Mouse (Mus musculus) intestine, embryonic 14.5 days (tissue): ENCODE measurements around the gene Adamtsl1. TPM values are rescaled to one million over a fixed set of nuclear protein-coding genes. Genes with fewer than 3 reads are reported as not detected.

ENCODE experiments used
- ATAC-seq: fragments of 200-750 bp; cut with Nextera tagmentation; replicated peaks from 2 replicates; pipeline ENCODE4 v1.8.0; 2017; ENCODE audit warnings: low read depth, moderate number of reproducible peaks, moderate TSS enrichment, moderate library complexity; ENCODE audit not compliant: low FRiP score, low TSS enrichment
- DNase-seq: peaks from one replicate; pipeline ENCODE4 v3.0.0-alpha.2; 2018; ENCODE audit warnings: low spot score
- H3K27ac ChIP-seq: fragments of 300-500 bp; sonication (generic); 2 replicates; pipeline ENCODE4 v1.5.1; 2014; ENCODE audit warnings: low read depth, mild to moderate bottlenecking, control low read depth
- H3K27me3 ChIP-seq: fragments of 300-500 bp; sonication (generic); replicated peaks from 2 replicates; pipeline ENCODE4 v1.6.1; 2014; ENCODE audit warnings: low read length, control low read depth; ENCODE audit not compliant: control insufficient read depth, insufficient read depth
- H3K36me3 ChIP-seq: fragments of 300-500 bp; sonication (generic); 2 replicates; pipeline ENCODE4 v1.6.1; 2014; ENCODE audit warnings: low read length, control low read depth; ENCODE audit not compliant: control insufficient read depth, insufficient read depth
- H3K4me1 ChIP-seq: fragments of 300-500 bp; sonication (generic); replicated peaks from 2 replicates; pipeline ENCODE4 v1.6.1; 2014; ENCODE audit warnings: low read length, control low read depth, mixed read lengths; ENCODE audit not compliant: control insufficient read depth, insufficient read depth
- H3K4me2 ChIP-seq: fragments of 300-500 bp; sonication (generic); 2 replicates; pipeline ENCODE4 v1.6.1; 2014; ENCODE audit warnings: low read length
- H3K4me3 ChIP-seq: fragments of 300-500 bp; sonication (generic); 2 replicates; pipeline ENCODE4 v1.5.1; 2014; ENCODE audit warnings: low read depth, low read length, control low read depth, mixed read lengths
- H3K9ac ChIP-seq: fragments of 300-500 bp; sonication (generic); 2 replicates; pipeline ENCODE4 v1.6.1; 2014; ENCODE audit warnings: mild to moderate bottlenecking, low read length
- H3K9me3 ChIP-seq: fragments of 300-500 bp; sonication (generic); 2 replicates; pipeline ENCODE4 v1.6.1; 2016; ENCODE audit warnings: low read length, control low read depth; ENCODE audit not compliant: control insufficient read depth
- WGBS: fragments of 180-500 bp; shearing (Covaris S2); extraction: QIAGEN DNeasy Blood & Tissue Kit; methylation state at CpG from one replicate; pipeline ENCODE4 v1.1.7; 2014; 5-methylcytosine and 5-hydroxymethylcytosine counted together
- polyA plus RNA-seq: library from polyadenylated mRNA; unstranded; fragments of >200 nt; fragmentation: Nextera tagmentation; extraction: Ambion mirVana; gene quantifications from 2 replicates; pipeline ENCODE4 v1.2.1, GENCODE M21; 2014

Gene Adamtsl1
- polyA plus RNA-seq, 1 experiment from 2014 or later: 12.4 TPM

- DNase-seq (no peak), ATAC-seq (no peak)
- H3K9me3 ChIP-seq: no peaks in the 10 kb centered on the region
- H3K9ac ChIP-seq: no peak overlapping the region
- no peaks in the 10 kb centered on the region for H3K4me1 ChIP-seq
- no peaks in the 10 kb centered on the region for H3K36me3 ChIP-seq
- no peak overlapping the region for H3K4me3 ChIP-seq
- H3K27me3 ChIP-seq: no peaks in the 10 kb centered on the region
- H3K4me2 ChIP-seq: no peak overlapping the region
- H3K27ac ChIP-seq: no peak overlapping the region
Observed at GRCm38 (mm10) chr4:85594159-85594558, 80.2 kb downstream of the Adamtsl1 start.

- Histone ChIP-seq H3K9ac (no peak overlapping the region), H3K9me3 (no peaks in the 10 kb centered on the region), H3K36me3 (no peaks in the 10 kb centered on the region), H3K4me3 (no peak overlapping the region), H3K27me3 (no peaks in the 10 kb centered on the region), H3K4me1 (no peaks in the 10 kb centered on the region), H3K4me2 (no peak overlapping the region), H3K27ac (no peak overlapping the region)
- DNase-seq (no peak), ATAC-seq (no peak)
- WGBS: 90% methylated on average over 3 of the region's 3 CpGs
Observed at GRCm38 (mm10) chr4:85613331-85613730, 99.4 kb downstream of the Adamtsl1 start.

- Histone ChIP-seq H3K9ac (no peak overlapping the region), H3K27me3 (no peaks in the 10 kb centered on the region), H3K4me3 (no peak overlapping the region), H3K4me2 (no peak overlapping the region), H3K9me3 (no peaks in the 10 kb centered on the region), H3K36me3 (no peaks in the 10 kb centered on the region), H3K27ac (no peak overlapping the region), H3K4me1 (no peaks in the 10 kb centered on the region)
- DNase-seq (no peak), ATAC-seq (no peak)
- WGBS: 93% methylated on average over 5 of the region's 5 CpGs
Observed at GRCm38 (mm10) chr4:85618746-85619145, 104.8 kb downstream of the Adamtsl1 start.

GRCm38 (mm10) chr4:85619261-85619660 is 105.3 kb downstream of the Adamtsl1 start:
- ATAC-seq (no peak), DNase-seq (no peak)
- Histone ChIP-seq H3K9ac (no peak overlapping the region), H3K4me3 (no peak overlapping the region), H3K27ac (no peak overlapping the region), H3K4me2 (no peak overlapping the region), H3K4me1 (no peaks in the 10 kb centered on the region), H3K27me3 (no peaks in the 10 kb centered on the region), H3K9me3 (no peaks in the 10 kb centered on the region), H3K36me3 (no peaks in the 10 kb centered on the region)
- 84% methylated on average over 3 of the region's 3 CpGs for WGBS

- Histone ChIP-seq H3K36me3 (no peaks in the 10 kb centered on the region), H3K4me1 (no peaks in the 10 kb centered on the region), H3K4me2 (no peak overlapping the region), H3K9ac (no peak overlapping the region), H3K27ac (no peak overlapping the region), H3K27me3 (no peaks in the 10 kb centered on the region), H3K4me3 (no peak overlapping the region), H3K9me3 (no peaks in the 10 kb centered on the region)
- ATAC-seq: no peak
- WGBS: 67% methylated on average over 7 of the region's 7 CpGs
- DNase-seq: no peak
Observed at GRCm38 (mm10) chr4:85629381-85629780, 115.4 kb downstream of the Adamtsl1 start.

- Histone ChIP-seq H3K9ac (no peak overlapping the region), H3K27me3 (0 out of 2 replicates have a peak, but pooled peaks cover 2% of the 10 kb centered on the region), H3K36me3 (no peaks in the 10 kb centered on the region), H3K9me3 (no peaks in the 10 kb centered on the region), H3K27ac (no peak overlapping the region), H3K4me1 (no peaks in the 10 kb centered on the region), H3K4me3 (no peak overlapping the region), H3K4me2 (no peak overlapping the region)
- WGBS: 75% methylated on average over 5 of the region's 5 CpGs
- no peak for ATAC-seq
- no peak for DNase-seq
Observed at GRCm38 (mm10) chr4:85669271-85669670, 155.3 kb downstream of the Adamtsl1 start.

- Histone ChIP-seq H3K27ac (no peak overlapping the region), H3K4me2 (no peak overlapping the region), H3K36me3 (no peaks in the 10 kb centered on the region), H3K9me3 (no peaks in the 10 kb centered on the region), H3K4me1 (no peaks in the 10 kb centered on the region), H3K27me3 (0 out of 2 replicates have a peak, but pooled peaks cover 2% of the 10 kb centered on the region), H3K9ac (no peak overlapping the region), H3K4me3 (no peak overlapping the region)
- DNase-seq (no peak), ATAC-seq (no peak)
- 24% methylated on average over 1 of the region's 1 CpGs for WGBS
Observed at GRCm38 (mm10) chr4:85669735-85670134, 155.8 kb downstream of the Adamtsl1 start.

- H3K27me3 ChIP-seq: 0 out of 2 replicates have a peak, but pooled peaks cover 2% of the 10 kb centered on the region
- no peak for DNase-seq
- ATAC-seq: no peak
- no peaks in the 10 kb centered on the region for H3K36me3 ChIP-seq
- H3K4me3 ChIP-seq: no peak overlapping the region
- no peaks in the 10 kb centered on the region for H3K4me1 ChIP-seq
- no peak overlapping the region for H3K4me2 ChIP-seq
- H3K9me3 ChIP-seq: no peaks in the 10 kb centered on the region
- H3K27ac ChIP-seq: no peak overlapping the region
- WGBS: 24% methylated on average over 4 of the region's 4 CpGs
- H3K9ac ChIP-seq: no peak overlapping the region
Observed at GRCm38 (mm10) chr4:85672290-85672689, 158.3 kb downstream of the Adamtsl1 start.

- no peak for ATAC-seq
- no peak overlapping the region for H3K9ac ChIP-seq
- 31% methylated on average over 1 of the region's 1 CpGs for WGBS
Observed at GRCm38 (mm10) chr4:85677621-85678020, 163.6 kb downstream of the Adamtsl1 start.

More at GRCm38 (mm10) chr4:85677621-85678020, 163.6 kb downstream of the Adamtsl1 start:
- no peaks in the 10 kb centered on the region for H3K4me1 ChIP-seq
- no peaks in the 10 kb centered on the region for H3K9me3 ChIP-seq
- no peak overlapping the region for H3K4me3 ChIP-seq
- no peaks in the 10 kb centered on the region for H3K27me3 ChIP-seq
- no peak for DNase-seq
- H3K36me3 ChIP-seq: no peaks in the 10 kb centered on the region
- no peak overlapping the region for H3K27ac ChIP-seq
- H3K4me2 ChIP-seq: no peak overlapping the region
